Mouse (Mus musculus): ENCODE data around the gene Pabpc6. TPM values are rescaled to one million over a fixed set of nuclear protein-coding genes. Genes with fewer than 3 reads are reported as not detected.

Pabpc6 gene
- polyA plus RNA-seq (2012; ENCODE audit: insufficient read depth, insufficient read length, low replicate concordance, missing spikeins), result not detected in 2 replicates

GRCm38 (mm10) chr17:9669283-9669905 is at the start of gene Pabpc6:
TSS of gene Pabpc6 (minus strand) at chr17:9669717.
- TF ChIP-seq POLR2A (IDR thresholded peaks at IDR 0.05; ENCODE audit: insufficient read depth, low read depth, low read length) (no peak), CTCF (IDR thresholded peaks at IDR 0.05; ENCODE audit: insufficient read depth, low read depth, low read length) (no peak)
- H3K4me1 ChIP-seq (ENCODE audit: control insufficient read depth, insufficient read depth, low read length), result 0 out of 2 replicates have a peak, but pooled peaks cover 3% of the 10 kb centered on the region
- H3K27ac ChIP-seq (ENCODE audit: insufficient read depth, low read depth, low read length), result no peak within 1 kb of the TSS
- WGBS, result 97% methylated on average over 36 of the region's 36 CpGs
- no peak within 1 kb of the TSS for H3K4me3 ChIP-seq (ENCODE audit: insufficient read depth, low read depth, low read length)

GRCm38 (mm10) chr17:9710910-9711309 is 41.4 kb upstream of the Pabpc6 start:
- 95% methylated on average over 6 of the region's 6 CpGs for WGBS
- no peak for TF ChIP-seq POLR2A (IDR thresholded peaks at IDR 0.05; ENCODE audit: insufficient read depth, low read depth, low read length)
- no peak overlapping the region for H3K27ac ChIP-seq (ENCODE audit: insufficient read depth, low read depth, low read length)

GRCm38 (mm10) chr17:9708888-9709287 is 39.4 kb upstream of the Pabpc6 start:
- 66% methylated on average over 3 of the region's 3 CpGs for WGBS
- Histone ChIP-seq H3K4me3 (ENCODE audit: insufficient read depth, low read depth, low read length) (no peak overlapping the region), H3K27ac (ENCODE audit: insufficient read depth, low read depth, low read length) (no peak overlapping the region), H3K4me1 (ENCODE audit: control insufficient read depth, insufficient read depth, low read length) (peaks cover 5% of the 10 kb centered on the region; the same call in 1 of the 2 replicates)
- TF ChIP-seq POLR2A (IDR thresholded peaks at IDR 0.05; ENCODE audit: insufficient read depth, low read depth, low read length) (no peak), CTCF (IDR thresholded peaks at IDR 0.05; ENCODE audit: insufficient read depth, low read depth, low read length) (no peak)

More at GRCm38 (mm10) chr17:9710910-9711309, 41.4 kb upstream of the Pabpc6 start:
- no peak overlapping the region for H3K4me3 ChIP-seq (ENCODE audit: insufficient read depth, low read depth, low read length)
- peaks cover 5% of the 10 kb centered on the region; the same call in 1 of the 2 replicates for H3K4me1 ChIP-seq (ENCODE audit: control insufficient read depth, insufficient read depth, low read length)

- peaks cover 5% of the 10 kb centered on the region; the same call in 1 of the 2 replicates for H3K4me1 ChIP-seq (ENCODE audit: control insufficient read depth, insufficient read depth, low read length)
Observed at GRCm38 (mm10) chr17:9707356-9707755, 37.8 kb upstream of the Pabpc6 start.

GRCm38 (mm10) chr17:9697763-9698162 is 28.2 kb upstream of the Pabpc6 start:
- Histone ChIP-seq H3K4me1 (ENCODE audit: control insufficient read depth, insufficient read depth, low read length) (peaks cover 2% of the 10 kb centered on the region; the same call in 1 of the 2 replicates), H3K27ac (ENCODE audit: insufficient read depth, low read depth, low read length) (peak overlapping the region; percentile 42), H3K4me3 (ENCODE audit: insufficient read depth, low read depth, low read length) (no peak overlapping the region)
- 19% methylated on average over 7 of the region's 7 CpGs for WGBS
- no peak for TF ChIP-seq CTCF (IDR thresholded peaks at IDR 0.05; ENCODE audit: insufficient read depth, low read depth, low read length)
- no peak for TF ChIP-seq POLR2A (IDR thresholded peaks at IDR 0.05; ENCODE audit: insufficient read depth, low read depth, low read length)

More at GRCm38 (mm10) chr17:9707356-9707755, 37.8 kb upstream of the Pabpc6 start:
- Histone ChIP-seq H3K4me3 (ENCODE audit: insufficient read depth, low read depth, low read length) (no peak overlapping the region), H3K27ac (ENCODE audit: insufficient read depth, low read depth, low read length) (no peak overlapping the region)
- WGBS, result 81% methylated on average over 1 of the region's 1 CpGs
- TF ChIP-seq CTCF (IDR thresholded peaks at IDR 0.05; ENCODE audit: insufficient read depth, low read depth, low read length), result no peak
- TF ChIP-seq POLR2A (IDR thresholded peaks at IDR 0.05; ENCODE audit: insufficient read depth, low read depth, low read length), result no peak

GRCm38 (mm10) chr17:9691251-9691650 is 21.7 kb upstream of the Pabpc6 start:
- WGBS, result 51% methylated on average over 4 of the region's 4 CpGs
- peaks cover 10% of the 10 kb centered on the region for H3K4me1 ChIP-seq (ENCODE audit: control insufficient read depth, insufficient read depth, low read length)
- no peak overlapping the region for H3K4me3 ChIP-seq (ENCODE audit: insufficient read depth, low read depth, low read length)
- no peak for TF ChIP-seq POLR2A (IDR thresholded peaks at IDR 0.05; ENCODE audit: insufficient read depth, low read depth, low read length)
- peak overlapping the region; percentile 47 for H3K27ac ChIP-seq (ENCODE audit: insufficient read depth, low read depth, low read length)

GRCm38 (mm10) chr17:9683539-9684155 is 14.1 kb upstream of the Pabpc6 start:
- Histone ChIP-seq H3K27ac (ENCODE audit: insufficient read depth, low read depth, low read length) (no peak overlapping the region), H3K4me1 (ENCODE audit: control insufficient read depth, insufficient read depth, low read length) (peaks cover 4% of the 10 kb centered on the region), H3K4me3 (ENCODE audit: insufficient read depth, low read depth, low read length) (no peak overlapping the region)
- TF ChIP-seq POLR2A (IDR thresholded peaks at IDR 0.05; ENCODE audit: insufficient read depth, low read depth, low read length) (no peak), CTCF (IDR thresholded peaks at IDR 0.05; ENCODE audit: insufficient read depth, low read depth, low read length) (no peak)
- WGBS, result 88% methylated on average over 4 of the region's 4 CpGs

- Histone ChIP-seq H3K4me3 (ENCODE audit: insufficient read depth, low read depth, low read length) (no peak overlapping the region), H3K4me1 (ENCODE audit: control insufficient read depth, insufficient read depth, low read length) (peaks cover 8% of the 10 kb centered on the region), H3K27ac (ENCODE audit: insufficient read depth, low read depth, low read length) (peak overlapping the region; percentile 52; the same call in 1 of the 2 replicates)
- WGBS, result 40% methylated on average over 8 of the region's 8 CpGs
- TF ChIP-seq CTCF (IDR thresholded peaks at IDR 0.05; ENCODE audit: insufficient read depth, low read depth, low read length) (no peak), POLR2A (IDR thresholded peaks at IDR 0.05; ENCODE audit: insufficient read depth, low read depth, low read length) (no peak)
Observed at GRCm38 (mm10) chr17:9680741-9681140, 11.2 kb upstream of the Pabpc6 start.

- Histone ChIP-seq H3K4me1 (ENCODE audit: control insufficient read depth, insufficient read depth, low read length) (peaks cover 9% of the 10 kb centered on the region), H3K27ac (ENCODE audit: insufficient read depth, low read depth, low read length) (peak overlapping the region; percentile 89), H3K4me3 (ENCODE audit: insufficient read depth, low read depth, low read length) (no peak overlapping the region)
- WGBS, result 20% methylated on average over 6 of the region's 6 CpGs
- no peak for TF ChIP-seq CTCF (IDR thresholded peaks at IDR 0.05; ENCODE audit: insufficient read depth, low read depth, low read length)
- TF ChIP-seq POLR2A (IDR thresholded peaks at IDR 0.05; ENCODE audit: insufficient read depth, low read depth, low read length), result no peak
Observed at GRCm38 (mm10) chr17:9675175-9675789, 5.8 kb upstream of the Pabpc6 start.

Data from olfactory bulb, adult 2 months (tissue).